Mouse (Mus musculus): Measurements from ENCODE around the gene Triobp. TPM values are rescaled to one million over a fixed set of nuclear protein-coding genes. Genes with fewer than 3 reads are reported as not detected.

Gene Triobp
- polyA plus RNA-seq, 1 experiment, result 32.9 TPM

DNA sequence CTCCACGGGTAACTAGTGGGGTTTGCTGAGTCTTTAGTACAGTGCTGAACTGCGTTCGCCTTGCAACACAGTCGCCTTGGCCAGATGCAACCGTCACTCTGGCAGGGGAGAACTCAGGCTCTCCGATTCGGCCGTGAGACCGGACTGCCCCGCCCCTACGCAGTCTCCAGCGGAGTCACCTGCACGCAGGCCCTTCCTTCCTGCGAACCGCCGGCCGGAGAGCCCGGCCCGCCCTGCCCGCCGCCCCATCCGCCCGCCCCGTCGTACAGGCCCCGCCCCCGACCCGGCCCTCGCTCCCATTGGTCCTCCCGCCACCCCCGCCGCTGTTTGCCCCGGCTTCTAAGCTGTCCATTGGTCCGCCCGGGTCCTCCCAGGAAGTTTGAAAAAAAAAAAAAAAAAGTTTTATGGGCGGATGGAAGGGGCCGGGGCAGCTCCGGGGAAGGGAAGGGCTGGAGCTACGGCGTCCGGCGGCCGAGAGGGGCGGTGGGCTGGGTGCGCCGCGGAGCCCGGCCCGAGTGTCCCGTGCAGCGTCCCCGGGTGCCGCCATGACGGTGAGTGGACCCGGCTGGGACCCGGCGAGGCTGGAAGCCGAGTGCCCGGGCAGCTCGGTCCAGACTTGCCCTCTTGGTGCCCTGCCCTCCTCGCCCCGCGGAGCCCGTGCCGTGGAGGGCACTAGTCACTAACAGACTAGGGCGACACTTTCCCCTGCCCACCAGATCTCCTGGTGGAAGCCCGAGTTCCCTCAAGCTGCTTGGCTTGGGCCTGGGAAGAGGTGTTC lies 35.3 kb downstream of the Triobp start:
- peak overlapping the region; percentile 99 for H3K27ac ChIP-seq (ENCODE audit: control insufficient read depth, insufficient read depth, low read depth, low read length, poor library complexity)
- peaks cover 15% of the 10 kb centered on the region; the same call in 1 of the 2 replicates for H3K4me1 ChIP-seq (ENCODE audit: control insufficient read depth, insufficient read depth, low read length)
- WGBS, result under 1% methylated on average over 64 of the region's 67 CpGs
- peak; percentile 51; the same call in 1 of the 2 replicates for TF ChIP-seq POLR2A (IDR thresholded peaks at IDR 0.05; ENCODE audit: borderline replicate concordance, control insufficient read depth, low read depth, low read length)
- TF ChIP-seq CTCF (IDR thresholded peaks at IDR 0.05; ENCODE audit: control insufficient read depth, insufficient read depth, low read length), result no peak
- peak overlapping the region; percentile 100 for H3K4me3 ChIP-seq (replicated peaks; ENCODE audit: control insufficient read depth, low read depth, low read length)

DNA sequence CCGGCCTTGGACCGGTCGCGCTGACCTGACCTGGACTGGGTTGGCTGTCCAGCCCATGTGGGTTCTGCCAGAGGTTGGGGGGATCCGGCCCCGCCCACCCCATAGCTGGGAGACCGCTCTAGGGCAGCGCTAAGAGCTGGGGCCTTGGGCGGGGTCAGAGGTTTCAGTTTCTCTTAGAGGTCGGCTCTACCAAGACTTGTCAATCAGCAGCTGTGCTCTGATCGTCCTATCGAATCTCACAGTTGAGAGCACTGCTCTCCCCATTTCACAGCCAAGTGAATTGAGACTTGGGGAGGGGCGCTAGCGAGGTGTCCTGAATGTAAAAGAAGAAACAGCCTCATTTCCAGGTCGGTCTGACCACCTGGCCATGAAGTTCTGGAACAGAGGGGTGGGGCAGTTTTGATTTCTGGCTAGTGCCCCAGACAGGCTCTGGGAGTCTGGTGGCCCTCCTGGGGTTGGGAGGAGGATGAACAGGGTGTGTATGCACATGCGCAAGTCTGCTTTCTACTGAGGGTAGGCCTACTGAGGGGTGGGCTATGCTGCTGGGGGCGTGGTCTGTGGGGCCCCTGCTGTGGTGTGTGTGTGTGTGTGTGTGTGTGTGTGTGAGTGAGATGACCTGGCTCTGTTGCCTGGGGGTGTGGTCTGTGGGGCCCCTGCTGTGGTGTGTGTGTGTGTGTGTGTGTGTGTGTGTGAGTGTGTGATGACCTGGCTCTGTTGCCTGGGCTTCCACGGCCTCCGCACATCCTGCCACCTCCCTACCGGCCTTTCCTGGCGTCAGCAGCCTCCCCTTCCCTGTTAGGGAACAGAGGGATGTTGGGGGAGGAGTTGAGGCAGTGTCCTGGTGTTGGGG lies 36.1 kb downstream of the Triobp start:
- TF ChIP-seq CTCF (IDR thresholded peaks at IDR 0.05; ENCODE audit: control insufficient read depth, insufficient read depth, low read length) (no peak), POLR2A (IDR thresholded peaks at IDR 0.05; ENCODE audit: borderline replicate concordance, control insufficient read depth, low read depth, low read length) (no peak)
- peaks cover 15% of the 10 kb centered on the region; the same call in 1 of the 2 replicates for H3K4me1 ChIP-seq (ENCODE audit: control insufficient read depth, insufficient read depth, low read length)
- peak overlapping the region; percentile 100 for H3K4me3 ChIP-seq (replicated peaks; ENCODE audit: control insufficient read depth, low read depth, low read length)
- under 1% methylated on average over 21 of the region's 21 CpGs for WGBS
- H3K27ac ChIP-seq (ENCODE audit: control insufficient read depth, insufficient read depth, low read depth, low read length, poor library complexity), result peak overlapping the region; percentile 99

DNA sequence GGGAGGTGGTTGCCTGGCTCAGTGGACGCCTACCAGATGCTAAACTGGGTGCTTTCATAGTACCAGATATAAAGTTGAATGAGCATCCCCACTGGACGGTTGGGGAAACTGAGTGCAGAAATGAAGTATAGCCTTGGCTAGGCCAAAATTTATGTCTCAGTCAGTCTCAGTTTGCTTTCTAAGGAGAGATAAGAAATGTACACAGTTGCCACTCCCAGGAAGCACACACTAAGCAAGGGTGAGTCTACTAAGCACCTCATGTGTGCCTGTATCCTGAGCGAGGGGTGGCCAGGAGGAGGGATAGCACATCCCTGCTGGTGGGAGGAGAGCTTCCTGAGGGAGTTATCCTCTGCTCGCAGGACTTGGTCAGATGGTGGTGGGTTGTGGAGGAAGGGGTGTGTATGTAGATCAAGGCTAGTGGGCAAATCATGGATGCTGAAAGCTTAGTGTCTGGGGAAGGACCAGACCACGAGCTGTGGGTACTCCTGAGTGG lies 36.8 kb downstream of the Triobp start:
- H3K27ac ChIP-seq (ENCODE audit: control insufficient read depth, insufficient read depth, low read depth, low read length, poor library complexity), result no peak overlapping the region
- no peak for TF ChIP-seq CTCF (IDR thresholded peaks at IDR 0.05; ENCODE audit: control insufficient read depth, insufficient read depth, low read length)
- no peak for TF ChIP-seq POLR2A (IDR thresholded peaks at IDR 0.05; ENCODE audit: borderline replicate concordance, control insufficient read depth, low read depth, low read length)
- H3K4me3 ChIP-seq (replicated peaks; ENCODE audit: control insufficient read depth, low read depth, low read length), result peak overlapping the region; percentile 100
- H3K4me1 ChIP-seq (ENCODE audit: control insufficient read depth, insufficient read depth, low read length), result peaks cover 15% of the 10 kb centered on the region; the same call in 1 of the 2 replicates
- 33% methylated on average over 5 of the region's 5 CpGs for WGBS

DNA sequence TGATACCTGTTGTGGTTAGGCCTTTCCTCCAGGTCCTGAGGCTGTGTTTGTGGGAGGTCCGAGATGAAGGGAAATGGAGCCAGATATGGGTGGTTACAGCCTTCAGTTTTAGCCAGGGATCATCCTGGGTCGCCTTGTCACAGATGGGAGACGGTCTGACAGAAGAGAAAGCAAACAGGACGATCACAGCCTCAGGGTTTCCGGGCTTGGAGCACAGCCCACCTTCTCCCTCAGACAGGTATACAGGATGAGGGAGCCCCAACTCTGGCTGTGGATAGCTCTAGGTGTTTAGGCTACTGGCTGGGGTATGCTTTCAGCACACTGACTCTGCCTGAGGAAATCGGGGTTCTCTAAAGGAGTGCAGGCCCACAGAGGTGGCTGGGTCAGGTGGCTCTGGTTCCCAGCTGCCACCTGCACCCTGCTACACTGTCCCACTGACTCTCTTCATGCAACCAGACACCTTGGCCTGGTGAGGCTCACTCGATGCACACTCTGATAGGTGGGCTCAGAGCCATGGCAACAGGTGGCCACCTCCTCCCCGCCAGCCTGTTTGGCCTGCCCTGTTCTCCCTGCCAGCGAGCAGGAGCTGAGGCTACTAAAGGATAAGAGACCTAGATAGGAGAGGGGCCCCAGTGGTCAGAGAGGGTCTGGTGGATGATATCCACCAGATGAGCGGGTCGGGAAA lies 39.2 kb downstream of the Triobp start:
- peaks cover 8% of the 10 kb centered on the region; the same call in 1 of the 2 replicates for H3K4me1 ChIP-seq (ENCODE audit: control insufficient read depth, insufficient read depth, low read length)
- TF ChIP-seq POLR2A (IDR thresholded peaks at IDR 0.05; ENCODE audit: borderline replicate concordance, control insufficient read depth, low read depth, low read length) (no peak), CTCF (IDR thresholded peaks at IDR 0.05; ENCODE audit: control insufficient read depth, insufficient read depth, low read length) (no peak)
- WGBS, result 86% methylated on average over 11 of the region's 11 CpGs
- no peak overlapping the region; the same call in 1 of the 2 replicates for H3K27ac ChIP-seq (ENCODE audit: control insufficient read depth, insufficient read depth, low read depth, low read length, poor library complexity)
- H3K4me3 ChIP-seq (replicated peaks; ENCODE audit: control insufficient read depth, low read depth, low read length), result no peak overlapping the region

DNA sequence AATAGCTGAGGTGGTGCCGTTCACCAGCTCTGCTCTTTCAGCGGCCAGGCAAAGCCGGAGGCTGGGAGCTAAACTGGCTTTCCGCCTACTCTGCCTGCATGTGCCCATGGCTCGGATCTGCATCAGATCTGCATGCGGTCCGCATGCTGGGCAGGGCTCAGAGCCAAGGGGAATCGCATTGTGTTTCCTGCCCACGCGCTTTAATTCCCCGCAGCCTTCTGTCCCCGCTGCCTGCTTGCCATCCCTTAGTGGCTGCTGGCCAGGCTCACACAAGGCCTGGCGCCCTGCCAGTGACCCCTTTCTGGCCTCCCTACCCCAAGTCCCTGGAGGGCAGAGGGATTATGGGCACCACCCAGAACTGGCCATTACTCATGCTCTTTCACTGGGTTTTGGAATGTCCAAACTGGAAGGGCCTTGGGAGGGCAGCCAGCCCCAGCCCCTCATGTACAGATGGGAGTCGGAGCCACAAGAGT lies 41.0 kb downstream of the Triobp start:
- Histone ChIP-seq H3K27ac (ENCODE audit: control insufficient read depth, insufficient read depth, low read depth, low read length, poor library complexity) (no peak overlapping the region), H3K4me1 (ENCODE audit: control insufficient read depth, insufficient read depth, low read length) (peaks cover 6% of the 10 kb centered on the region; the same call in 1 of the 2 replicates), H3K4me3 (replicated peaks; ENCODE audit: control insufficient read depth, low read depth, low read length) (no peak overlapping the region)
- WGBS, result 77% methylated on average over 14 of the region's 14 CpGs
- TF ChIP-seq CTCF (IDR thresholded peaks at IDR 0.05; ENCODE audit: control insufficient read depth, insufficient read depth, low read length) (no peak), POLR2A (IDR thresholded peaks at IDR 0.05; ENCODE audit: borderline replicate concordance, control insufficient read depth, low read depth, low read length) (no peak)

DNA sequence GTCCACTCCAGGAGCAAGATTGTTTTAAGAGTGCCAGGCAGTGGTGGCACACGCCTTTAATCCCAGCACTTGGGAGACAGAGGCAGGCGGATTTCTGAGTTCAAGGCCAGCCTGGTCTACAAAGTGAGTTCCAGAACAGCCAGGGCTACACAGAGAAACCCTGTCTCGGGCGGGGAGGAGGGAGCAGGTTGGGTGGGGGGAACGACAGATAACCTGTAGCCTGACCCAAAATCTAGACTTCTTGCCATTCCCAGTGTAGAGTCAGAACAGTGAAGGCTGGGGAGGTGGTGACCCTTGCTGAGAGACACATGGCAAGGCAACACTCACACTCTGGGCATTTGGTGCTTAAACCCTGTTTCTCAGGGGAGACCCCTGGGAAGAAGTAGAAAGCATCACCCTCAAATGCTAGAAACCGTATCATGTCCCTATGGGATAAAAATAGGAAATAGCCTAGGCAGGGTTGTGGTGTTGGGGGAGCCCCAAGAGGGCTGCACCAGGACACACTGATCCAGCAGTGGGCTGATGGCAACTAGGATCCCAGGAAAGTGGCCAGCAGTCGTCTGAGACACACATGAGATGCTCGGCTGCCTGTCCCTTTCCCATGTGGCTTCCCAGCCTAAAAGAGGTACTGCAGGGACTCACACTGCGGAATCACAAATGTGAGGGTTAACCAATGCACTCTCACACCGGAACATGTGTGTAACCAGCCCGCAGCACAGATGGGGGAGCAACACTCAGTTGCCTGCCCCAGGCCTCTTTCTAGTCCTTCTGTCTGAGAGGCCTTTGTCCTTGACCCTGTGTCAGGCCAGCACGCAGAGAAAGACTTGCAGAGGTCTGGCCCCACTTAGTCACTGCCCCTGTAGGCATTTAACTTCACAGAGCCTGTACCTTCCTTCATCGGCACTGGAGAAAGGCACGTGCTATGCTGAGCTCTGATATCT lies 41.9 kb downstream of the Triobp start:
- 85% methylated on average over 14 of the region's 14 CpGs for WGBS
- no peak for TF ChIP-seq POLR2A (IDR thresholded peaks at IDR 0.05; ENCODE audit: borderline replicate concordance, control insufficient read depth, low read depth, low read length)
- TF ChIP-seq CTCF (IDR thresholded peaks at IDR 0.05; ENCODE audit: control insufficient read depth, insufficient read depth, low read length), result no peak
- Histone ChIP-seq H3K4me1 (ENCODE audit: control insufficient read depth, insufficient read depth, low read length) (peaks cover 3% of the 10 kb centered on the region; the same call in 1 of the 2 replicates), H3K4me3 (replicated peaks; ENCODE audit: control insufficient read depth, low read depth, low read length) (no peak overlapping the region), H3K27ac (ENCODE audit: control insufficient read depth, insufficient read depth, low read depth, low read length, poor library complexity) (no peak overlapping the region)

DNA sequence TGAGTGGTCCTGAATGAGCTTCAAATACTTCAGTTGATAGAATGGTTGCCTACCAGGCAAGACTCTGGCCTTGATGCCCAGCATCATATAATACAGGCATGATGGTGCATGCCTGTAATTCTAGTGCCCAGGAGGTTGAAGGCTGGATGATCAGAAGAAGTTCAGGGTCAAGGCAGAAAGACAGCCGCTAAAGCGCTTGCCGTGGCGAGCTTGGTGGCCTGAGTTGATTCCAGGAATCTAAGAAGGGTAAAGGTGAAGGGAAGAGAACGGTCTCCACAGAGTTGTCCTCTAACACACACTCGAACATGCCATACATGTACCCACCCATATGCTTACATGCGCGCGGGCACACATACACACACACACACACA lies 42.6 kb downstream of the Triobp start:
- no peaks in the 10 kb centered on the region for H3K4me1 ChIP-seq (ENCODE audit: control insufficient read depth, insufficient read depth, low read length)

More for the DNA sequence above, 42.6 kb downstream of the Triobp start:
- no peak overlapping the region for H3K4me3 ChIP-seq (replicated peaks; ENCODE audit: control insufficient read depth, low read depth, low read length)
- no peak for TF ChIP-seq POLR2A (IDR thresholded peaks at IDR 0.05; ENCODE audit: borderline replicate concordance, control insufficient read depth, low read depth, low read length)
- no peak for TF ChIP-seq CTCF (IDR thresholded peaks at IDR 0.05; ENCODE audit: control insufficient read depth, insufficient read depth, low read length)
- H3K27ac ChIP-seq (ENCODE audit: control insufficient read depth, insufficient read depth, low read depth, low read length, poor library complexity), result no peak overlapping the region
- WGBS, result 96% methylated on average over 9 of the region's 9 CpGs
